ENCODE assay signal across 15 mouse cellular contexts in the genomic region with DNA sequence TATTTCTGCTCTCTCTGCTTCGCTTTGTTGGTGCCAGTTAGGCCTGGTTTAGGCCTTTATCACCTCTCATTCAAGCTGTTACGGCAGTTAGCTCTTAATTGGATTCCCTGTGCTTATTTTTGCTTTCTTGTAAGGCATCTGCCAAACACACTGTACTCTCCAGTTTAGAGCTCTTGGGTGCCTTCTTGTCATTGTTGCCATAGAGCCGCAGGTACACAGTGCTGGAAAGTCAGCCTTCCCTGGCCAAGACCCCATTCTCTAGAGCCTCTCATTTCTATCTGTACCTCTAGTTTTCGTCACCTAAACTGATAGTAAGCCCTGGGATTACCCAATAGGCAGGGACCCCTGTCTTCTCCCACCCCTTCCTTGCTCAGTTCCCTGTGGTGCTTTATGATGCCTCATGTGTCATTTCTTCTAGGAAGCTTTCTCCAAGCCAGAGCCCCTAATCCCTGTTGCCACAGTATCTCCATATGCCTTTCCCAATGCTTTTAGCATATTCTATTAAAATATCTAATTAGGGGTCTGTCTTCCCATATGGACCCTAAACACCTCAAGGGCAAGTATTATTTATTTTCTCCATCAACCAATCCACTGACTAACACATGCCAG.
"Had no signal": no experiment of that assay in that cellular context is flagged by ENCODE, and none has a peak within 500 bp of the region (broad histone marks: within the 10 kb centered on the region; RNA-seq: fewer than 3 reads in every experiment).

No protein-coding gene starts in this region.

- DNase-seq: kidney, adult 2 months; kidney, postnatal 36 days; layer of hippocampus, adult 9-11 months; layer of hippocampus, postnatal 36 days; lung, postnatal 14 days; right cerebral cortex, postnatal 14 days; thymus, adult 2 months; thymus, postnatal 25 days had no signal

- H3K27ac ChIP-seq: limb, embryonic 15.5 days; liver, embryonic 12.5 days; lung, embryonic 15.5 days; macrophage; midbrain, embryonic 12.5 days; stomach, embryonic 15.5 days had no signal

- H3K4me1 ChIP-seq: limb, embryonic 15.5 days; liver, embryonic 12.5 days; lung, embryonic 15.5 days; midbrain, embryonic 12.5 days; stomach, embryonic 15.5 days had no signal

- H3K4me2 ChIP-seq: limb, embryonic 15.5 days; liver, embryonic 12.5 days; lung, embryonic 15.5 days; midbrain, embryonic 12.5 days; stomach, embryonic 15.5 days had no signal

- H3K27me3 ChIP-seq: limb, embryonic 15.5 days; liver, embryonic 12.5 days; lung, embryonic 15.5 days; megakaryocyte, embryonic 14.5 days; midbrain, embryonic 12.5 days; stomach, embryonic 15.5 days had no signal

- H3K9ac ChIP-seq: limb, embryonic 15.5 days; liver, embryonic 12.5 days; lung, embryonic 15.5 days; midbrain, embryonic 12.5 days; stomach, embryonic 15.5 days had no signal

- H3K9me3 ChIP-seq: limb, embryonic 15.5 days; liver, embryonic 12.5 days; lung, embryonic 15.5 days; megakaryocyte, embryonic 14.5 days; midbrain, embryonic 12.5 days; stomach, embryonic 15.5 days had no signal

- H3K36me3 ChIP-seq: limb, embryonic 15.5 days; liver, embryonic 12.5 days; lung, embryonic 15.5 days; midbrain, embryonic 12.5 days; stomach, embryonic 15.5 days had no signal

- ATAC-seq: liver, embryonic 12.5 days had no signal

- H3K4me3 ChIP-seq: limb, embryonic 15.5 days; liver, embryonic 12.5 days; lung, embryonic 15.5 days; megakaryocyte, embryonic 14.5 days; midbrain, embryonic 12.5 days; stomach, embryonic 15.5 days had no signal
